Mouse (Mus musculus): ENCODE results near the gene Ppih. TPM values are rescaled to one million over a fixed set of nuclear protein-coding genes. Genes with fewer than 3 reads are reported as not detected.

Ppih gene
- total RNA-seq (2021): 10 to 100 TPM; 18.0 to 21.9 TPM
- long read RNA-seq, experiment 1, partial matches to known transcripts: 1 of 10 reads
- long read RNA-seq, experiment 1, other reads (novel, unspliced or antisense): 2 of 10 reads
- long read RNA-seq, experiment 2, transcript Ppih-205 (10 exons, 1,288 nt): major isoform, 5 of 12 reads
- long read RNA-seq, experiment 2, transcript Ppih-203 (10 exons, 800 nt): major isoform, 5 of 12 reads
- long read RNA-seq, experiment 2, partial matches to known transcripts: 1 of 12 reads
- long read RNA-seq, experiment 2, other reads (novel, unspliced or antisense): 0 of 12 reads

DNA sequence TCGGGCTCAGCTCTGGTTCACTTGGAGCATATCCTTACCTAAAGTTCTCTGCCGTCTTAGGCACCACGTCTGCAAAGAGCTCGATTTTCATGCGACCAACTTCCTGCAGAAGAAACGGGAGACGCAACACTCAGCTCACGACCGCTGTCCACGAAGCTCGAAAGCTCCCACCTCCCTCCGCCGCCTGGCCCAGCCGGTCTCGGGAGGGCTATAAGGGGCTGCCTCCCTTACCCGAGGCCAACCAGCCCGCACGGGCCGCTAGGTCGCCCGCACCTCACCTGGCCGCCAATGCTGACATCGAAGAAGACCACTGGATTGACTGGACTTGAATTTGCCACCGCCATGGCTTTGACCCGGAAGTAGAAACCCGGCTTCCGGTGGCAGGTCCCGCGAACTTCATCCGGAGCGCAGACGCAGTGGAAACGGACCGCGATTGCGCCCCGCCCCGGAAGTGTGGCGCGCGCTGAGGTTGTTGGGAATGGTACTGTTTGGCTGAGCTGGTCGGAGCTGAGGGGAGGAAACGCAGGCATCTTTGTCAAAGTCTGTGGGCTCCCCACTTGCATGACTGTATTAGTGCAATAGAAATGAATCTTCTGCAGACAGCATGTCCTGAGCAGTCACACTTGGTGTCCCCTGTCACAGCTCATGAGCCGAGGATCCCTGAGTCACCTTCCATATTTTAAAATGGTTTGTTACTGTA is at the start of gene Ppih:
Gene Ppih, minus strand, starts transcription at position 416 of the 700 bp plus-strand sequence.
- DNase-seq (ENCODE audit: low spot score in 2 of 2): peak; percentile 92 to 96

DNA sequence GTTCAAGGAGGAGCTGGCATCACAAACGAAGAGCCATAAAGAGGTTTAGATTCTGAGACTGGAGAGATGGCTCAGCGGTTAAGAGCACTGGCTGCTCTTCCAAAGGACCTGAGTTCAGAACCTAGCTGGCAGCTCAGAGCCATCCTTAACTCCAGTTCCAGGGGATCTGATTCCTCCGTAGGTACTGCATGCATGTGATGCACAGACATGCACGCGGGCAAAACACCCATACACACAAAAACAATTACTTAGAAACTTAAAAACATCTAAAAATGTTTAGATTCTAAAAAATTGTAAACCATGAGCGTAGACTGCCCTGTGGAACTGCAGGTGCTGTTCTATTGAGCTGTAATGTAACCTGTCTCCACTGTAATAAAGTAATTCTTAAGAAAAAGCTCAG is 49.1 kb upstream of the Ppih start:
- DNase-seq (ENCODE audit: low spot score in 2 of 2): no peak

DNA sequence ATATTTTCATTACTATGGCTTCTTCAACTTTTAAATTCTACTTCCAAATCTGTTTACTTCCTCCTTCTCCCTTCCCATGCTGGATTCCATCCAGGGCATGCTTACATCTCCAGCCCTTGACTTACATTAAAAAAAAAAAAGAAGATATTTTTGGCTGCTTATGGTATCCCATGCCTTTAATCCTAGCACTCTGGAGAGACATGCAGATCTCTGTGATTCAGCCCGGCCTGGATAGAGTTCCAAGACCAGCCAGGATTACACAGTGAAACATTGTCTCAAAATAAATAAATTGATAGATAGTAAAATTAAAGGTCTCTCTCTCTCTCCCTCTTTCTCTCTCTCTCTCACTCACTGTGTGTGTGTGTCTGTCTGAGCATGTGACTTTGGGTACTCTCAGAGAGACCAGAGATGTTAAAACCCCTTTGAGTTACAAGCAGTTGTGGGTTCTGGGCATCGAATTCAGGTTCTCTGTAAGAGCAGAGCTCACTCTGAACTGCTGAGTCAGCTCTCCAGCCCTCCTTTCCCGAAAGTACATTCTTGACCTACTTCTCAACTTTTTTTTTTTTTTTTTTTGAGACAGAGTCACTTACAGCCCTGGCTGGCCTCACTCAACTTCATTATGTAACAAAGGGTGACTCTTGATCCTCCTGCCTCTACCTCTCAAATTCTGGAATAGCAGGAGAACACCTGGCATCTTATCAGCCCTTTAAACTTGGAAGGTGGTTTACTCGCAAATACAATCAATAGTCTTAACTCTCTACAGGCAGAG is 46.6 kb upstream of the Ppih start:
- DNase-seq (ENCODE audit: low spot score in 2 of 2): no peak

DNA sequence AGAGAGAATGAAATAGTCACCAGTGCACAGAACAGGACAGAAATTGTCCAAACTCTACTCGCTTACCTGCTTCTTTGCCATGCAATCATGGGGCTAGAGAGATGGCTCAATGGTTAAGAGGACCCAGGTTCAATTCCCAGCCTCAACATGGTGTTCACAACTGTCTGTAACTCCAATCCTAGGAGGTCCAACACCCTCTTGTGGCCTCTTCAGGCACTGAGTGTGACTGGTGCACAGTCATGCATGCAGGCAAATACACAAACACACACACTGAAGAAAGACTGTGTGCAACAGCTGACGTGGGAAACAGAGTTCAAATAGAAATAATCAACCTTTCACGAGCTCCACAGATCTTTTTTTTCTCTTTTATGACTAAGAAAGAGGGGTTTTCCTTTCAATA is 41.9 kb upstream of the Ppih start:
- no peak for DNase-seq (ENCODE audit: low spot score in 2 of 2)

DNA sequence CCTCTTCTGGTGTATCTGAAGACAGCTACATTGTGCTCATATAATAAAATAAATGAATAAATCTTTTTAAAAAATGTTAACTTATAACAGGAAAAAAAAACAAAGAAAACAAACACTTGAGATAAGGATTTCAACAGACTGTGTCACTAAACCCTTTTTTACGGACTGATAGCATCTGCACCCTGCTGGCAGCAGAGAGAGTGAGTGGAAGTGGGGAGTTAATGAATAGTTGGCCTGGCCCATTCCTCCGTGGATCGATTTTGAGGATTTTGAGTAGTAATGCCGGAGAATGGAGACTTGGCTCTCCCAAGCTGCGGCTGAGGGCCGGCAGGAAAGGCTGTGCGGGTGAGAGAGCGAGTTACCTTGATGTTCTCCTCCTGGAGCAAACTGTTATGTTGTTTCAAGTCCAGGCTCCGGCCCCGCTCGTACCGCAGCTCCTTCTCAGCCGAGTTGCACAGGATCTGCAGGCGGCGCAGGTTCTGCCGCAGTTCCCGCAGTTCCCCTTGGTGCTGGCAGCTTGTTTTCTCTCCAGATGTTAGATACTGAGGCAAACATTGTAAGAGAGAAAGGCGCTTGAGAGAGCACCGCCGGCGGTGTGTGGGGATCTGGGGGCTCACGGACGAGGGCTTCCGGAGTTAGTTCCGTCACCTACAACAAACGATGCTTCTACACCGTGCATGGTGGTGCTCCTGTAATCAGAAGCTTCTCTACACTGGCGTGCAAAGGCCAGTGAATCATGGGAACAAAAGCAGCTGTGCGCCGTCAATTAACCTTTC is 39.0 kb upstream of the Ppih start:
- DNase-seq (ENCODE audit: low spot score in 2 of 2): peak in 1 of 2 experiments; percentile 12

DNA sequence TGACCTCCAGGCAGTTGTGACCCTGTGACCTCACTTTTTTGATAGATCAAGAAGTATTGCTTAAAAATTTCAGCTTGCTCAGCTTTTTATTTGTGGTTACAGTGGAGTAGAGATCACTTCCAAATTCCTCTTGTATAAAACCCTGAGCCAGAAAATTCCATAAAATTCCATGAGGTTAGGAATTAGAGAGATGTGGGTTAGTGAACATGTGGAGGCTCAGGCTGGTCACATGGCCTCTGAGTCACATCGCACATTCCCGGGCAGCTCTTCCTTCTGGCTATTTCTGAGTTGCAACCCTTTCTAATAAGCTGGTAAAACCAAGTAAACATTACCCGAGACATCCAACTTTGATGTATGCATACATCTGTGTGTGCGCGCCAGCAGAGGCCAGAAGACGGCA is 25.2 kb upstream of the Ppih start:
- DNase-seq (ENCODE audit: low spot score in 2 of 2): no peak

DNA sequence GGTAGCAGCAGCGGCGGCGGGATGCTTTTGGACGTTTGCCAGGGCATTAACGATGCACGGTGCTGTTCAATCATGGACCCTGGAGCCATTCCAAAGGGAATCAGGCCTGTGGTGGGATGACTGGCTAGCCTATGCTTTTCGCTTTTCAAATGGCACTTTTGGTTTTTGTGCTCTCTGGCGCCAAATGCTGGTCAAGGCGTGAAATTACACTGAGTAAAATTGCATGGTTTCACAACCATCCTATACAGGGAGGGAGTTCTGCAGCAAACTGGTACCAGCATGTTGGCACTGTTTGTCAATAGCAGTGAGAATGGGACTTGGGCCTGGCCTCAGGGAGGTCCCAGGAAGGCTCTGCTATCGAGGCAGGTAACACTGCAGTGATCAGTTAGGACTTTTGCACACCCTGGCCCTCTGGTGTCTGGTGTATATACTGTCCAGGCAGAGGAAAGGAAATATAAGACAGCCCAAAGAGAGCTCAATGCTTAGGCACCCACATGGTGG is 18.6 kb upstream of the Ppih start:
- DNase-seq (ENCODE audit: low spot score in 2 of 2): peak in 1 of 2 experiments; percentile 34

DNA sequence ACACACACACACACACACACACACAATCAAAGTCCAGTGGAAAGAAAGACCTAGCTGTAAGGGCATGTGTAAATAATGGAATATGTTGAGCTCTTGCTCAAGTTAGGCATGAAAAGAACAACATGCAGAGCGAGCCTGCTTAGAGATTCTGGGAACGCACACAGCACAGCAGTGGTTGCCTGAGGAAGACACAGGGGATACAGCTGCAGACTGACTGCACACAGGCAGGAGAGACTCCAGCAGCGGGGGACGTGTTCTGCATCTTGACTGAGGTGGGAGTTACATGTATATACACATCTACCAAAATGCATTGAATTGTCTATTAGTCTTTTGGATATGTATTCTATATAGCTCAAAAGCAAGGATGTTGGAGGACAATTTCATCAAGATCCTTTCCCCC is 18.1 kb upstream of the Ppih start:
- DNase-seq (ENCODE audit: low spot score in 2 of 2): no peak

DNA sequence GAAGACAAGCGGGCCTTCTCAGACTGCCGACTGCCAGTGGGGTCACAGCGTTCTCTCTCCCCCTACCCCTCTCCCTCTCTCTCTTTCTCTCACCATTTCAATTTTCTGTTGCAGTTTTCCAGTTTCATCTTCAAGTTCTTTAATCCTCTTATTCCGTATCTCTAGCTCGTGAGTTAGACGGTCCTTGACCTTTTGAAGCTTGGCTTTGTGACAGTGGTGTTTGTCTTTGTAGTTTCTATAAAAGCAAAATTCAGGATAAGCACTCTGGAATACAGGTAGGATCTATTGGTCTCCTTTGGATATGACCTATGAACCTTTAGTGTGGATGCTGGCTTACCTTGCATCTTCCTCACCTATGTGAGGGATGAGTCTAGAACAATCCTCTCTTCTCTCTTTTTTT is 13.1 kb upstream of the Ppih start:
- DNase-seq (ENCODE audit: low spot score in 2 of 2): no peak

DNA sequence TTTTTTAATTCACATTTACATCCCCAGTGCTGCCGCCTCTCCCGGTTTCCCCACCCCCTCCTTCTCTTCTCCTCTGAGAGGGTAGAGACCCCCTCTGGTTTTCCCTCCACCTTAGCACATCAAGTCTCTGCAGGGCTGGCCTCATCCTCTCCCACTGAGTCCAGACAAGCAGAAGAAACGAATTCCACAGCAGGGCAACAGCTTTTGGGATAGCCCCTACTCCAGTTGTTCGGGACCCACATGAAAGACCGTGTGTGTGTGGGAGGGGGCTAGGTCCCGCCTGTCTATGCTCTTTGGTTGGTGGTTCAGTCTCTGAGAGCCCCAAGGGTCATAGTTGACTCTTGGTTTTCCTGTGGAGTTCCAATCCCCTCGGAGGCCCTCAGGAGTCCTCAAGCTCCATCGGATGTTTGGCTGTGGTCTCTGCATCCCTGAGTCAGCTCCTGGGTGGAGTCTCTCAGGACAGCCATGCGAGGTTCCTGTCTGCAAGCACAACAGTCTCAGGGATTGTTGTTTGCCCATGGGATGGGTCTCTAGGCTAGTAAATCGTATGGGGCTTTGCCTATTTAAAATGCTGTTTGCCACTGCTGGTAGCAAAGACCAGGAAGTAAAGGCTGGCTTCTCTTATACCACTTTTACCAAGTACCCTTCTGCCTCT is 677 bp upstream of the Ppih start:
- peak in 1 of 2 experiments; percentile 9 for DNase-seq (ENCODE audit: low spot score in 2 of 2)

DNA sequence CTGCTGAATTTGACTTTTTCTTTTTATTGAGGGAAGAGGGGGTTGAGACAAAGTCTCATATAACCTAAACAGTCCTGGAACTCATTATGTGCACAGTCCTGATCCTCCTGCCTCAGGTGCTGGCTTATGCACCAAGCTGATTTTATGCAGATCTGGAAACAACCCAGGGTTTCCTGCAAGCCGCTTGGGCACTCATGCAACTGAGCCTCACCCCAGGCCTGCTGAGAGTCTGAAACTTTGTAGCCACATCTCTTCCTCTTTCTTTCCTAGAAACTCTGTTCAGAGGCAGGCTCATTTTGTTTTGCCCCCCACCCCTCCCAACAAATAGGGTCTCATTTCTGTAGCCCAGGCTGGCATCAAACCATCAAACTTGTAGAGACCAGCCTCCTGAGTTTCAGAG is 6.6 kb downstream of the Ppih start:
- no peak for DNase-seq (ENCODE audit: low spot score in 2 of 2)

DNA sequence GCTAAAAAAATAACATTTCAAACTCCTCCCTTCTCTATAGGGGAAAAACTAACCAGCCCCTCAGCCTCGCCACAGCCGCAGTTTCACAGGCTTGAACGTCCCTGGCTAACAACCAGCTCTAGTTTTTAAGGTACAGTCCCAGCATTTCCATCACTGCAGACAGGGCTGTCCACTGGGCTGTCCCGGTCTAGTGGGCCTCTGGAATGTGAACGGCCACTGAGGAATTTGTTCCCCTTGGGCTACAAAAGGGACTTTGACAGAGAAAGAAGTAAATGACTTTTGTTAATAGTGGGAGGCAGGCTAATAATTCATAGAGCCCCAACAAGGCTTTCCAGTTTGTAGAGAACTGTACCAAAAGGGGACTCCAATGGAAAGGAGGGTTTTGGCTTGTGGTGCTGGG is 14.9 kb downstream of the Ppih start:
- DNase-seq (ENCODE audit: low spot score in 2 of 2): no peak

DNA sequence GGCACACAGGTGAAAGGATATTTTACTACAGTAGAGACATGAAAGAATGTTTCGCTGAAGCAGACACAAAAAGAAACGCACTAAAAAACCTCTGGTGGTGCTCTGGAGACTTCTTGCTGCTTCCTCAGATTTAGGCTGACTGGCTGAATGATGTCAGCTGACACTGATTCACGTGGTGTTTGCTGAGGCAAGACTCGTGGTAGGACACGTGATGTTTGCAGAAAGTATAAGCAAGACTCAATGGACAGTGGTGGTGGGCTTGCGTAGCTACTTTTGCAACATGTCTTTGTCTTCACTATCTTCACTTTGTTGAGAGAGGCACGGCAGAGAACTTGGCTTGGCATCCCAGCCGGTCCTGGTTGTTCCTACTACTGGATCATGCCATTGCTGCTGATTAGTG is 17.1 kb downstream of the Ppih start:
- no peak for DNase-seq (ENCODE audit: low spot score in 2 of 2)

DNA sequence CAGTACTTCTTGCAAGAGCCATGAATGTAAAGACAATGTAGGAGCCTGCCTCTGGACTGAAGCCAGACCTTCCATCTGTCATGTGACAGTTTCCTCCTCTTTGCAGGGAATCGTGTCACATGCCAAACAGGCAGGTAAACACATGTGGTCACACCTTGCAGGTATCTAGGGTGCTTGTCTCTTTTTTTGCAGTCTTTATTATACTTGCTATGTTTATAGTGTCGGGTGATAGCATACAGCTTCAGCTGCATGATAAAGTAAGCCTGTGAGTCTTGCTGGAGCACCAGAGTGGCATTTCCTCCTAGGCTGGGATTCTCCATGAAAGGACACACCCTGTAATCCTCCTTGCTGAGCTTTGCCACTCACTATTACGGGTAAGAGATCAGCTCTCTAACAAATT is 18.6 kb downstream of the Ppih start:
- DNase-seq (ENCODE audit: low spot score in 2 of 2): no peak

DNA sequence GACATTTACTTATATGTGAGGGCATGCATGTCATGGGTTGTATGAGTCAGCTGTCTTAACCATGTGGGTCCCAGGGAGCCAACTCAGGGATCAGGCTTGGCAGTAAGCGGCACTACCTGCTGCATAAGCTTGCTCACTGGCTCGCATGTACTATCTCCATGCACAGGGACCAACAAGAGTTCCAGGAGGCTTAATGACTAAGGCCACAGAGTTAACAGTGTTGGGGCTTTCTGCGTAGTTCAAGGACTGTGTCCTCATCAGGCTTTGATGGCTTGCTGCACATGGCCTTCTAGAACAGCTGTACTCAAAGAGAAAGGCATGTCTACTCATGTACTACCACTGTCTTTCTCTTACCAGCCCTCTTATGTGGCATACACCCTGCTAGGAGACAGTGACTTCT is 19.6 kb downstream of the Ppih start:
- DNase-seq (ENCODE audit: low spot score in 2 of 2): no peak

DNA sequence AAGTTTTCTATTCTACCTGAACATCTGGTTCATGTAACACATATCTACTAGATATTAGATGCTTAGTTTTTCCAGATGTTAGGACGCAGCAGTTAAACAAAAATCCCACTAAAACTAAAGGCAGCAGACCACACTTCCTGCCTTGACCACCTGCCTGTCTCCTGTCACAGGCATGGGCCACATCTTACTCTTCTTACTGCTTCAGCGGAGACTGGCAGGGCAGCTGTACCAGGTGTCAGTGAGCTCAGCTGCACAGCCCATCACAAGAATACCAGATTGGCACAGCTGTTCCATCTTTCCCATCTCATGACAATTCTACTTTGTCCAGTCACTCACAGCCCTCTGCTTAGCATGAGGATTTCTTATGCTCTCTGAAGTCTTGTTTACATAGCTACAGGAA is 23.0 kb downstream of the Ppih start:
- DNase-seq (ENCODE audit: low spot score in 2 of 2): no peak

DNA sequence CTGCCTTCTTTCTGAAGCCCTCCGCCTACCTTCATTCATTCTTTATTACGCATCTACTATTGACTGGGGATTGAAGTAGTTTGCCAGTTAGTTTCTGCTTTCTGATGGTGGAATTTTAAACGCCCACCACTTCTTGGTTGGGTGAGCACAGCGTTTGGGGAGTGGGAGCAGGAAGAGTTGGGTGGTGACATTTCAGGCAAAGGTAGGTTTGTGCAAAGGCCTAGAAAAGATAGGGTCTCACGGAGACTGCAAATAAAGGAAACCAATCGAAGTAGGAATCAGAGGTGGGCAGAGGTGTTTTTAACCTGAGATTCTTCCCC is 25.3 kb downstream of the Ppih start:
- DNase-seq (ENCODE audit: low spot score in 2 of 2): no peak

DNA sequence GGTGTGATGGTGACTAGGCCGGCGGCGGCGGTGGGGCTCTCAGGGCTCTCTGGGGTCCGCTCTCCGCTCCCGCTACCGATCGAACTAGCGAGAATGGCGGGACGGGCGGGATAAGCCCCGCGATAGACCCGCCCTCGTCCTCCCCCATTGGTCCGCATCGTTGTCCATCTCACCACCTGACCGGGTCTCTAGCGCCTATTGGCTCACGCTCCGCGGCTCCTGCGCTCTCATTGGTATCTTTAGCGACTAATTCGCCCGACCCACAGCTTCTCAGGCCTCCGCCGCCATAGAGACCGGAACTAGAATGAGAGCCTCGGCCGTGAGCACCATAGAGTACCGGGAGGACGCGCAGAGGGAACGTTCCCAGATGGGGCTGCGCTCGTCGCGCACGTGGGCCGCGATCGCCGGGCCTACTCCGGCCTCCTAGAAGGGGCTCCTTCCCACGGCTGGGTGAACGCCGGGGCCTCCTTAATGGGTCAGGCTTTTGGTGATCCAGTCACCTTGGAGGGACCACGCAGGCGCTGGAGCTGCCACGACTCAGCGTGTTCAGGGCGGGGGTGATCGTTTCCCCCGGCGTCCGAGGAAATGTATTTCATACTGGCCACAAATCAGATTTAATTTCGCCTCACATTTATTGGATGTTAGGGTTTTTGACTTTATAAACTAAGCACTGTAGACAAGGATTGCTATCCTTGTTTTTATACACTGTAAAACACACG is 25.8 kb downstream of the Ppih start, which contains the start of gene Ybx1:
Gene Ybx1, minus strand, starts transcription at position 190 of the 719 bp plus-strand sequence.
- DNase-seq (ENCODE audit: low spot score in 2 of 2): peak; percentile 100

DNA sequence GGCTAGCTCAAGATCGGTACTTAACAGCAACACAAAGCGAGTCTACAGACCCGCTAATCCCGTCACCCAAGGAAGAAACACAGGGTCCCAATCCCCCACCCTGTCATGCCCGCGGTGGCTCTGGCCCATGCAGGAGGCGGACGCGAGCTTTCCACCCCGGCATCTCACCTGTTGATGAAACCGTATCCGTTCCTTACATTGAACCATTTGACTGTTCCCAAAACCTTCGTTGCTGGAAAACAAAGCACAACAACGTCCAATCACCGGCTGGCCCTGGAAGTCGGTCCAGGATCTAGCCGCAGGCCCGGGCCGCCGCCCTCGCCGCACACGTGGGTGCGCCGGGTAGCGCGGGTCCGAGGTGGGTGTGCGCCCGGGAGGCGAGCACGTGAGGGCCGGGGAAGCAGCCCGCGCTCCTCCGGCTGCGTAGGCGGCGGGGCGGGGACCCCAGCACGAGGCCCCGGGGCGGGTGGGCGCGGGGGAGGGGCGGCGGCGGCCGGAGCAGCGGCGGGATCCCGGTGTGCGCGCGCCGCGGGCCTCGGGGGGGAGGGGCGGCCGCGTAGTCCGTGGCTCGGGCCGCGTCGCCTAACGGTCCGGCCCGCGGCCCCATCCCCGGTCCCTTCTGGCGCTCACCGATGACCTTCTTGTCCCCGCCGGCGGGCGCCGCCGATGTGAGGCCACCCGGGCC is 26.6 kb downstream of the Ppih start:
- DNase-seq (ENCODE audit: low spot score in 2 of 2): peak in 1 of 2 experiments; percentile 18
